Mouse (Mus musculus) lung, postnatal 0 days (tissue): Measurements from ENCODE around the gene Ckap5.

Experiments used
- CTCF ChIP-seq: IDR thresholded peaks from 2 replicates; pipeline ENCODE4 v1.5.1; 2016; ENCODE audit warnings: antibody characterized with exemption, mild to moderate bottlenecking
- EP300 ChIP-seq: IDR thresholded peaks from 2 replicates; pipeline ENCODE4 v1.6.1; 2016; ENCODE audit warnings: antibody characterized with exemption, mild to moderate bottlenecking, control low read depth

GRCm38 (mm10) chr2:91645354-91645753 is 118.8 kb downstream of the Ckap5 start:
- no peak for TF ChIP-seq CTCF
- no peak for TF ChIP-seq EP300
